Mouse (Mus musculus) G1E (cell line): ENCODE data around the gene Thsd1.

Source experiments
- CTCF ChIP-seq: IDR thresholded peaks from 2 replicates; pipeline ENCODE4 v1.5.1; 2012; ENCODE audit warnings: low read depth, low read length, inconsistent platforms, mixed read lengths
- POLR2AphosphoS5 ChIP-seq: IDR thresholded peaks from 2 replicates; pipeline ENCODE4 v1.6.1; 2012; ENCODE audit warnings: low read depth, low read length, inconsistent platforms; ENCODE audit not compliant: insufficient replicate concordance
- TAL1 ChIP-seq: conservative IDR thresholded peaks from 2 replicates; pipeline ENCODE4 v1.6.1; 2012; ENCODE audit warnings: low read depth, low read length, inconsistent platforms, mixed read lengths

DNA sequence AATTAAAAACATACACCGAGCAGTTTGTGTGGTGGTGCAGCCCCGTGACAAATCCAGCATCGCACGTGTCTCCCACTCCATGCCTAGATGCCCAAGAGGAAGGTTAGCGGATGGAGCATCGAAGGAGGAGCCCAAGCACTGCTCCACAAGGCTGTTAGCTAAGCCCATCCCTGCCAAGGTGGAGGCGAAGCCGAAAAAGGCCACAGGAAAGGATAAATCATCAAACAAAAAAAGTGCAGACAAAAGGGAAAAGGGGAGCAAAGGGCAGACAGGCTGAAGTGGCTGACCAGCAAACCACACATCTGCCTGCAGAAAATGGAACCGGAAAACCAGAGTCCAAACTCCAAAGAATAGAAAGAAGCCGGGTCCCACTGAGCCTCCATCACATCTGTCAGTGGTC, 79.9 kb downstream of the Thsd1 start:
- TF ChIP-seq CTCF (no peak), POLR2AphosphoS5 (no peak), TAL1 (no peak)
